Mouse (Mus musculus) embryo, embryonic 10 days (tissue): ENCODE results near the gene BC030867.
"Not testable (repeated sequence)": the region's sequence is repeated elsewhere in the genome, so short reads cannot be mapped to it uniquely, and the experiment has no call there.

ENCODE experiments used
- DNase-seq: peaks from one replicate; pipeline ENCODE4 v3.0.0-alpha.2; 2015; ENCODE audit warnings: low spot score

BC030867 gene

GRCm38 (mm10) chr11:102249351-102250090 is 839 bp downstream of the BC030867 start:
- DNase-seq: no peak

DNA sequence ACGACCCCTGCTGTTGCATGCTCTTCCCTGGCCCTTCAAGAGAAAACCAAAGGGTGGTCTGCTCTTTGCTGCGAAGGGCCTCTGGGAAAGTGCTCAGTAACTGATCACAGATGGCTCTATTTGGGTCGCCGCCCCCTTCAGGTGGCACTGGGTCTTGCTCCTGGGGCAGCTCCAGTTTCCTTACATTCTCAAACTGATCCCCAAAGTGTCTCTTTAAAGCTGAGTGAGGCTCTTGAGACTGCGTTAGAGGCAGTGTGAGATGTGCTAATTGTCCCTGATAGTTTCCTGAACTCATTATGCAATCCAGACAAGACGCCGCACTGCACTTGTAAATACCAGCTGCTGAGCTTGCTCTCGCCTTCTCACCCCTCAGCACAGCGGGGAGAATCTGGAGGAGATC is 8.8 kb downstream of the BC030867 start:
- peak; percentile 64 for DNase-seq

GRCm38 (mm10) chr11:102258095-102258494 is 9.4 kb downstream of the BC030867 start:
- no peak for DNase-seq

DNA sequence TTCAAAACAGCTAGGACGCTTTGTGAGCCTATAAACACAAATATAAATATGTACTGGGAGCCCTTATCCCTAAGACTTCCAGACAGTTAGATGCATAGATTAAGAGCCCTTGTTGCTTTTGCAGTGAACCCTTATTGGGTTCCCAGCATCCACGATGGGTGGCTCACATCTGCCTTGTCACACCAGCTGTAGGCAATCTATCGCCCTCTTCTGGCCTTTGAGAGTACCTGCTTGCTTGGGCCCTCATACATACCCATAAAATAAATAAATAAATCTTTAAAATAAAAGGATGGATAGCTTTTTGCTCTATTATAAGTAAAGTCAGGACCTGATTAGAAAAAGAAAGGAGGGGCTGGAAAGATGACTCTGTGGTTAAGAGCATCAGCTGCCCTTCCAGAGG is 9.8 kb downstream of the BC030867 start:
- peak; percentile 42 for DNase-seq

GRCm38 (mm10) chr11:102263211-102263610 is 14.5 kb downstream of the BC030867 start:
- no peak for DNase-seq

DNA sequence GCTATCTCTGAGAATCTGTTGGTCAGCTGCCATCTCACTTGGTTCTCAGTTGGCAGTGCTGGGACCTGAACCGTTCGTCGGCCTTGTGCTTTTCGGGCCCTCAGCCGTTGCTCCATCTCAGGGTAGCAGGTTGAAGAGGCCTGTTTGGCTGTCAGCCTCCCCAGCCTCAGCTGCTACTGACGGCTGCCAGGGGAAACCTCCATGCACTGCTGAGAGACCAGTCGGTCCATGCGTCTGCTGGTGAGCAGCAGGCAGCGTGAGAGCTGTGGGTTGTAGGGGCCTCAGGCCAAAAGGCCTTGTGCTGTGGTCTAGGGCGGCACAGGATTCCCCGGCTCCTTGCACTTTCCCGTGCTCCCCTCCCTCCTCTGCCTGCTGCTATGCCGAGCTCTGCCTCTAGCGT is 17.1 kb downstream of the BC030867 start:
- no peak for DNase-seq

DNA sequence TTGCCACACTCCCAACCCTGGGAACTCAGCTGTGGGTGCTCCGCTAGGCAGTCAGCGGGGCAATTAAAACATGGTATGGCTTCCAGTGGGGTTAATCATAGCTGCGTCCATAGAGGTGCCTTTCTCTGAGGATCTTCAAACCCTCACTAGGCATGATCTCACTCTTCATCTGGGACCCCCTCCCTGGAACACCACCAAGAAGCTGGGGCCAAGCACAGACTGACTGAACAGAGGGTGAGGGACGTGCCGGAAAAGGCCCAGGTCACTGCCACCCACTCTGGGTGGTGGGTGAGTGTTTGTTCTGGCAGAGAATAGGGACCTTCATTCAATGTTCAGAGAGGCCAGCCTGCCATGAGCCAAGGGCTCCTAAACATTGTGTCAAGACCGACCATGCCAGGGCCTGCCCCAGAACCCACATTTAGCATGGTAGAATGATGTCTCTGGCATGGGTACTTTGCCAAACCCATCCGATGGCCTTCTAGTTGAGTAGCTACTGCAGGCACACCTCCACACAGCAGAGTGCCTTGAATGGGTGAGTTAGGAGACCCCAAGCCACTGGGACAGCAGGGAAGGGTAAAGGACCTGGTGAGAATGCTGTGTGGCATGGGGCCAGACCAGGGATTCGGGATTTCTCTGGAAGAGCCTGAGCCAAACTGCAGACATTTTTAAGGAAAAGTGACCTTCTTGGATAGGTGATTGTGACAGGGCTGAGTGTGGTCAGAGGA is 18.1 kb downstream of the BC030867 start:
- no peak for DNase-seq

- DNase-seq: peak; percentile 84
These were observed 18.8 kb downstream of the BC030867 start for GRCm38 (mm10) chr11:102267480-102267879.

GRCm38 (mm10) chr11:102268520-102269244 is 20.0 kb downstream of the BC030867 start, which contains the start of gene Asb16:
Gene Asb16 (plus strand): TSS chr11:102268743.
- DNase-seq: no peak

DNA sequence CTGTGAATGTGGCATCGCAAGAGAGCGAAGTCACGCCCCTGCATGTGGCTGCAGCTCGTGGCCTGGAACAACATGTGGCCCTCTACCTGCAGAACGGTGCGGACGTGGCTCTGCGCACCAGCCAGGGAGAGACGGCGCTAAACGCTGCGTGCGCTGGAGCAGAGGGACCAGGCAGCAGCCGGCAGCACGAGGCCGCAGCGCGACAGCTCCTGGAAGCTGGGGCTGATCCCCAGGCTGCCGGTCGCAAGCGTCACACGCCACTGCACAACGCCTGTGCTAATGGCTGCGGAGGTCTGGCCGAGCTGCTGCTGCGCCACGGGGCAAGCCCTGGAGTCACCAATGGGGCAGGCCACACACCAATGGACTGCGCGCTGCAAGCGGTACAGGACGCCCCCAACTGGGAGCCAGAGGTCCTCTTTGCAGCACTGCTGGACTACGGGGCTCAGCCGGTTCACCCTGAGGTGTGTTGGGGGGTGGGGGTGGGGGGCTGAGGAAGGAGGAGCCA is 27.8 kb downstream of the BC030867 start:
- peak; percentile 83 for DNase-seq

- no peak for DNase-seq
These were observed 29.1 kb downstream of the BC030867 start for GRCm38 (mm10) chr11:102277754-102278153.

DNA sequence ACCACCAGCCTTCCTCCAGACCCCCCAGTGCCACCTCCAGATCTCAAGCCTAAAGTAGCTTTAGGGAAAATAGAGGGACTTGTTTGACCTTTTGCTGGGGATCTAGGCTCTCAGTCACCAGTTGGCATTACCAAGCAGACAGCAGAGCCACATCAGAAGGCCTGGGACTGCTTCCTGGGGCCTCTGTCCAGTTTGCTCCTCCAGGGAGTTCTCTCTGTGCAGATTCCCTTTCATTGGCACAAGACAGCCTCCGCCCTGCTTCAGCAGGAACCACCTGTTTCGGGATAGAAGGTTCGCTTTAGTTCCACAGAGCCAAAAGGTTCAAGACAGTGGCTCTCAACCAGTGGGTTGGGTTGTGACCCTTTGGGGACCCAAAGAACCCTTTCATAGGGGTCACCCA is 30.9 kb downstream of the BC030867 start:
- DNase-seq: no peak

- not testable (repeated sequence) for DNase-seq
These were observed 31.6 kb downstream of the BC030867 start for GRCm38 (mm10) chr11:102280267-102280666.

- no peak for DNase-seq
These were observed 35.2 kb downstream of the BC030867 start for GRCm38 (mm10) chr11:102283922-102284321.

- DNase-seq: peak; percentile 100
These were observed 35.9 kb downstream of the BC030867 start, which contains the start of gene Tmub2 for GRCm38 (mm10) chr11:102284501-102285094. Gene Tmub2 (plus strand): TSS chr11:102284931.

GRCm38 (mm10) chr11:102285095-102285834 is 36.6 kb downstream of the BC030867 start:
- DNase-seq: no peak

DNA sequence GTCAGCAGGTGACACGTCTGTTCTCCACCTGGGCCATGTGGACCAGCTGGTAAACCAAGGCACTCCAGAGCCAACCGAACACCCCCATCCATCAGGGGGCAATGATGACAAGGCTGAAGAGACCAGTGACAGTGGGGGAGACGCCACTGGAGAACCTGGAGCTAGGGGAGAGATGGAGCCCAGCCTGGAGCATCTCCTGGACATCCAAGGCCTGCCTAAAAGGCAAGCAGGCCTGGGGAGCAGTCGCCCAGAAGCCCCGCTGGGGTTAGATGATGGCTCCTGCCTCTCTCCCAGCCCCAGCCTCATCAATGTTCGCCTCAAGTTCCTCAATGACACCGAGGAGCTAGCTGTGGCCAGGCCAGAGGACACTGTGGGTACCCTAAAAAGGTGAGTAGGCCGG is 38.8 kb downstream of the BC030867 start:
- DNase-seq: no peak

DNA sequence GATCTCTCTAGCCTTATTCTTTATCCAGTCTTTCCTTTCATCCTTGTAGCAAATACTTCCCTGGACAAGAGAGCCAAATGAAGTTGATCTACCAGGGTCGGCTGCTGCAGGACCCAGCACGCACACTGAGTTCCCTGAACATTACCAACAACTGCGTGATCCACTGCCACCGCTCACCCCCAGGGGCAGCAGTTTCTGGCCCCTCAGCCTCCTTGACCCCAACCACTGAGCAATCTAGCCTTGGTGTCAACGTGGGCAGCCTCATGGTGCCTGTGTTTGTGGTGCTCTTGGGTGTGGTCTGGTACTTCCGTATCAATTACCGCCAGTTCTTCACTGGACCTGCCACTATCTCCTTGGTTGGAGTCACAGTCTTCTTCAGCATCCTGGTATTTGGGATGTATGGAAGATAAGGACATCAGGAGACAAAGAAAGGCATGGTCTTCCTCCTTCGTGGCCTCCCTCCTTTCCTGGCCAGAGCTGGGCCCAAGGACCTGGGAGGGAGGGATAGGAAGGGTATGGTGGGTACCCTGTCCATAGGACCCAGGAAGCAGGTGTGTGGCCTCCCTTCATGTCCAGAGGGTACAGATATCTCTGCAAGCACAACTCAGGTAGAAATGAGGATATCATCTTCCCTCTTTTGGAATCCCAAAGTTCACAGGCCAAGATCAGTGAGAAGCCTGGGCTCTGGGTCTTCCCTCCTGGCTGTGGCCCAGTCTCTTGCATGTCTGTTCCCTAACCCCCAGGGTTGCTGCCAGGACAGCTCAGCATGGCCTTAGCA is 39.5 kb downstream of the BC030867 start:
- DNase-seq: no peak

- DNase-seq: no peak
These were observed 40.2 kb downstream of the BC030867 start for GRCm38 (mm10) chr11:102288913-102289312.

DNA sequence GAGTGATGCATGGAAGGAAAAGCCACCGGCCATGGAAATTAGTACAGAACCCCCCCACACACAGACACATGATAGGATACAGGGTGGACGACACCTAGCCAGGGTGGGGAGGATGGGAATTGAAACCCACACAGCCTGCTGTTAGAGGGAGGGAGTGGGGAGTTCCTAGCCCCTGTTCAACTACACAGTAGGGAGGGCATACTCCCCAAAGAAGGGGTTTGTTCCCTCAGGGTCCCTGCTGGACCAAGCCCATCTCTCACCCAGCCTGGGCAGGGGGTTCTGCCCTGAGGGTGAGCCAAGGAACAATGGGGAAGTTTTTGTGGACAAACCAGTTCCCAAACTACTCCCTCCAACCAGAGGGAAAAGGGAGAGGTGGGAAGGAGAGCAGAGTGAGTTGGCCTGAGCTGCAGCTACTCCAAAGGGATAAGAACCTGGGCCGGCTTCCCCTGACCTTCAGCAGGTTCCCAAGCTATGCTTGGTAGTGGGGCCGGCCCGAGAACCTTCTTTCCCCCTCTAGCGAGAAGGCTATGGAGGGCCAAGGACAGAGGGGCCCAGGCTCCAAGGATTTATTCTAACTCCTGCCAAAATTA is 40.9 kb downstream of the BC030867 start:
- no peak for DNase-seq
